Mouse (Mus musculus) thymus, adult 2 months (tissue): ENCODE measurements around the gene Brf1.

ENCODE experiments used
- CTCF ChIP-seq: fragments of 200-500 bp; IDR thresholded peaks from 2 replicates; pipeline ENCODE4 v1.5.1; 2012; ENCODE audit warnings: mild to moderate bottlenecking, control low read depth, low read length, moderate library complexity, borderline replicate concordance; ENCODE audit not compliant: control insufficient read depth, poor library complexity, insufficient read depth; ENCODE audit errors: extremely low read depth
- POLR2A ChIP-seq: fragments of 200-500 bp; IDR thresholded peaks from 2 replicates; pipeline ENCODE4 v1.6.1; 2012; ENCODE audit warnings: mild to moderate bottlenecking, low read length, control low read depth, moderate library complexity; ENCODE audit not compliant: control insufficient read depth, poor library complexity, insufficient read depth; ENCODE audit errors: extremely low read depth

- TF ChIP-seq CTCF (no peak), POLR2A (no peak)
Measured at GRCm38 (mm10) chr12:112925950-112926349, 74.6 kb downstream of the Brf1 start.
